Mouse (Mus musculus) forebrain, embryonic 12.5 days (tissue): ENCODE results near the gene Zdhhc22. TPM values are rescaled to one million over a fixed set of nuclear protein-coding genes. Genes with fewer than 3 reads are reported as not detected.

Experiments used
- microRNA-seq: library from miRNA; unstranded; fragments of <30 nt; microRNA quantifications from one replicate; pipeline ENCODE4, GENCODE M21; 2017
- polyA plus RNA-seq: library from polyadenylated mRNA; unstranded; fragments of >200 nt; fragmentation: Nextera tagmentation; extraction: Ambion mirVana; gene quantifications from 2 replicates; pipeline ENCODE4 v1.2.1, GENCODE M21; 2016

Zdhhc22 gene
- polyA plus RNA-seq, 1 experiment from 2014 or later, result 1.1 TPM

Small RNA genes lying within 50 kb of the gene (microRNA-seq; reads per million reads assigned to microRNA genes)
- not detected for gene Gm25847

Other genes starting within 250 kb of the Zdhhc22 start
- 74.8 and 81.9 TPM in 2 replicates for gene Irf2bpl, start 105.6 kb downstream of the Zdhhc22 start, polyA plus RNA-seq
- 49.5 and 51.4 TPM in 2 replicates for gene Cipc, start 43.4 kb downstream of the Zdhhc22 start, polyA plus RNA-seq
- 1.5 and 1.6 TPM in 2 replicates for gene Tmem63c, start 30.9 kb upstream of the Zdhhc22 start, polyA plus RNA-seq
- 0.44 and 0.57 TPM in 2 replicates for gene Ngb, start 112.1 kb upstream of the Zdhhc22 start, polyA plus RNA-seq
- 24.3 and 28.3 TPM in 2 replicates for gene Gstz1, start 156.7 kb upstream of the Zdhhc22 start, polyA plus RNA-seq
- gene Pomt2, start 157.5 kb upstream of the Zdhhc22 start, polyA plus RNA-seq, result 16.2 and 16.6 TPM in 2 replicates
- gene Samd15, start 209.3 kb upstream of the Zdhhc22 start, polyA plus RNA-seq, result 1.4 and 1.7 TPM in 2 replicates
- 6.0 and 6.4 TPM in 2 replicates for gene Tmed8, start 210.0 kb upstream of the Zdhhc22 start, polyA plus RNA-seq
- 0.73 and 1.1 TPM in 2 replicates for gene Noxred1, start 248.3 kb upstream of the Zdhhc22 start, polyA plus RNA-seq